Mouse (Mus musculus): ENCODE results near the gene Zfp710.

DNA sequence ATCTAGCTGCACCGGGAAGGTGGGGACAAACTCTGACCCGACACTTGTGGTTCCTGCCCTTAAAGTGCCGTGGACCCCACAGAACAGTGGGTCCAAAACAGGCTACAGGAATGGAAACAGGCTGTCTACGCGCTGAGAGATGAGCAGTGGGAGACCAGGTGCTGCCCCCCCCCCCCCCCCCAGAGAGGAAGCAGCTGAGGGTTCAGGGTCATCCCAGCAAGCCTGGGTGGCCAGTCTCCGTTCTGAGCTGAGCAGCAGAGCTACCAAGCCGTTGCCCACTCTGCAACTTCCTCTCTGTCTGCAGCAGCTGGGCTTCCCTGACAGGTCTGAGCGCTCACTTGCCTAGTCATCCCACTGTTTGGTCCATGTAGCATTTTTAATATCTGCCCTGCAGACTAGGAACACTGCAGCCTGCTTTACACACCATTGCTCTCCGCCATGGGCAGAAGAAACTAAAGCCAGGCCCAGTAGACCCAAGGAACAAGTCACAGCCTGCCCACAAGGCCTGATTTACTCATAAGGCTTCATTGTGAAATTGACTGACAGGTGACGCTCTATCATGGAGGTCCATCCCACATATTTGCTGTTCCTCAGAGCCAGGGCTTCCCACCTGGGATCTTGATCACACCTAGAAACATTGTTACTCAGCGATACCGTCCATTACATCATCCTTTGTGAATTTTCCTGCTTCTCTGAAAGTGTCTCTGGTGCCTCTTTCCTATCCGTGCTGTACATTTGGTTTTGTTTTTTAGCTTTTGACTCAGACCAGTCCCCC, 34.6 kb downstream of the Zfp710 start:
- no peak for TF ChIP-seq EP300 (optimal IDR thresholded peaks at IDR 0.05)
- TF ChIP-seq CTCF (IDR thresholded peaks at IDR 0.05; ENCODE audit: low read depth) = no peak
